Mouse (Mus musculus) gastrocnemius, postnatal 4 days (tissue): ENCODE measurements around the gene Apobec3. TPM values are rescaled to one million over a fixed set of nuclear protein-coding genes. Genes with fewer than 3 reads are reported as not detected.
A peak's percentile ranks its signal among the peaks of the same experiment; 100 is the strongest.
"Not testable (repeated sequence)": the region's sequence is repeated elsewhere in the genome, so short reads cannot be mapped to it uniquely, and the experiment has no call there.

Experiments
- DNase-seq, 2 experiments: peaks; one replicate each; pipeline ENCODE4 v3.0.0; 2021 to 2022; ENCODE audit warnings: low spot score in 2 of 2, mixed read lengths in 2 of 2
- total RNA-seq, 2 experiments: library from RNA; stranded (reverse); gene quantifications; 2 replicates each; pipeline ENCODE4 v1.2.3; 2021

The Apobec3 gene
- total RNA-seq, 2 experiments from 2014 or later, result 10.2 to 13.4 TPM

- DNase-seq, result no peak
These were observed 35.5 kb downstream of the Apobec3 start for GRCm38 (mm10) chr15:79926856-79927416.

- DNase-seq, result peak; percentile 81 to 95
These were observed 36.2 kb downstream of the Apobec3 start for GRCm38 (mm10) chr15:79927637-79928122.

- DNase-seq, result no peak
These were observed 36.9 kb downstream of the Apobec3 start for GRCm38 (mm10) chr15:79928316-79928715.

GRCm38 (mm10) chr15:79928736-79929135, 37.3 kb downstream of the Apobec3 start:
- no peak for DNase-seq

- no peak for DNase-seq
These were observed 38.3 kb downstream of the Apobec3 start for GRCm38 (mm10) chr15:79929734-79930133.

- DNase-seq, result peak in 1 of 2 experiments; percentile 6
These were observed 40.2 kb downstream of the Apobec3 start for GRCm38 (mm10) chr15:79931496-79932141.

GRCm38 (mm10) chr15:79932323-79932987, 41.0 kb downstream of the Apobec3 start:
- peak in 1 of 2 experiments; percentile 77 for DNase-seq

- DNase-seq, result peak in 1 of 2 experiments; percentile 8
These were observed 41.7 kb downstream of the Apobec3 start for GRCm38 (mm10) chr15:79933052-79933669.

- peak in 1 of 2 experiments; percentile 7 for DNase-seq
These were observed 42.4 kb downstream of the Apobec3 start for GRCm38 (mm10) chr15:79933670-79934514.

- DNase-seq, result no peak
These were observed 43.3 kb downstream of the Apobec3 start for GRCm38 (mm10) chr15:79934776-79935175.

GRCm38 (mm10) chr15:79935654-79936373, 44.4 kb downstream of the Apobec3 start:
- DNase-seq, result no peak

GRCm38 (mm10) chr15:79936374-79936751, 44.9 kb downstream of the Apobec3 start:
- no peak for DNase-seq

- DNase-seq, result no peak
These were observed 47.6 kb downstream of the Apobec3 start for GRCm38 (mm10) chr15:79939020-79939419.

GRCm38 (mm10) chr15:79939501-79939900, 48.0 kb downstream of the Apobec3 start:
- DNase-seq, result not testable (repeated sequence)

- DNase-seq, result no peak
These were observed 48.5 kb downstream of the Apobec3 start for GRCm38 (mm10) chr15:79939913-79940312.

GRCm38 (mm10) chr15:79940932-79941331, 49.5 kb downstream of the Apobec3 start:
- DNase-seq, result peak in 1 of 2 experiments; percentile 50

- no peak for DNase-seq
These were observed 51.1 kb downstream of the Apobec3 start for GRCm38 (mm10) chr15:79942541-79942940.

GRCm38 (mm10) chr15:79943584-79943983, 52.1 kb downstream of the Apobec3 start:
- DNase-seq, result no peak

- peak in 1 of 2 experiments; percentile 8 for DNase-seq
These were observed 53.5 kb downstream of the Apobec3 start for GRCm38 (mm10) chr15:79944948-79945347.

- peak; percentile 86 to 87 for DNase-seq
These were observed 54.6 kb downstream of the Apobec3 start for GRCm38 (mm10) chr15:79946022-79946421.
